Mouse (Mus musculus) right cerebral cortex, postnatal 36 days (tissue): ENCODE data around the gene Lamb3.
"Not testable (repeated sequence)": the region's sequence is repeated elsewhere in the genome, so short reads cannot be mapped to it uniquely, and the experiment has no call there.

ENCODE experiments used
- DNase-seq, 2 experiments: peaks; one replicate each; pipeline ENCODE4 v3.0.0; 2022; ENCODE audit warnings: low spot score in 2 of 2, mixed read lengths in 1 of 2

Lamb3 gene

GRCm38 (mm10) chr1:193244235-193244634 is 36.7 kb downstream of the Lamb3 start:
- no peak for DNase-seq

DNA sequence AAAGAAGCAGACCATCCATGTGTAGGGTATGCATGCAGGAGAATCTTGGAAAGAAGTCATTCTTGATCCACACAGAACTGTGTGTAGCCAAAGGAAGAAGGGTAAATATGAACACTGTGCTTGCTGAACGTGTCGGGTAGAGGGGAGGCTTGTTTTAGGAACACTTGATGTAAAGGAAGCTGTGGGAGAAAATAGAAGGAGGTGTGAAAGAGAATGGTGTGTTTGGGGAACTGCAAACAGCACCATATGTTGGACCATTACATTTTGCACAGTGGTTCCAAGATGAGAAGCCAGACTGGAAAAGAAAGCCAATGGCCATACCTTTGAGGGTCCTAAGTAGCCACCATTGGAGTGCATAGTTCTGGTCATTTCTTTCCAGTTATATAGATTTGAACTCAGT is 42.5 kb downstream of the Lamb3 start:
- peak in 1 of 2 experiments; percentile 40 for DNase-seq

DNA sequence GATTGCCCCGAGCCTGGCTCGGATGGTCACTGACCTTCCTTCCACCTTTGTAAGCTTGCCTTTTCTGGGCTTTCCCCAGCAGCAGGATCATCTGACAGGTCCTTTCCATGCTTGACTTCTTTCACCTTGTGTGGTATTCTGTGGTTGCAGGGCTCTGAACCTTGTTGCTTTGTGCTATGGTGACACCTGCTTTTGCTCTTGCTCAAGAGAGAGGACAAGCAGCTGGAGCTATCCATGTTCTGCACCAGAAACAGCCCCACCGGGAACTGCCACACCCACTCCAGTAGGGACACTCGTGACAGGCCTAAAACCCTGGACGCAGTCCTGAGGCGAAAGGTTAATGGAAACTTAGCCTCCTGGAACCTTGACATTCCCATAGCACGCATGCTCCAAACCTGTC is 43.9 kb downstream of the Lamb3 start:
- DNase-seq: no peak

DNA sequence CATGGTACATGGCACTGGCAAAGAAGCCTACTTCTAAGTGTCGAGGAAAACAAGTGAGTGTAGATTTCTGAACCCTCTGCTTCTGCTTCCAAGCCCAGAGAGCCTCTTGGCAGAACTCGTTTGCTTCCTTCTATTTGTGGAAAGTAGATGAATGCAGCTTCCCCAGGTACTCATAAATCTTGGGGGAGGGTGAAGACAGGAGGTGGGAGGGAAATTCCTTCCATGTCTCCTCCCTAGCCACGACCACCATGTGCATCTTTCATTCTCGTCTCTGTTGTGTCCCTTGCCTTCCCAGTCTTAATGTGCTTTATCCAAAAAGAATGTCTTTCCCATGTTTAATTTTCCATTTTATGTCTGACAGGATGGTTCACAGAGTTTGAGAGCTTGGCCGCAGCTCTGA is 45.1 kb downstream of the Lamb3 start:
- DNase-seq: no peak

DNA sequence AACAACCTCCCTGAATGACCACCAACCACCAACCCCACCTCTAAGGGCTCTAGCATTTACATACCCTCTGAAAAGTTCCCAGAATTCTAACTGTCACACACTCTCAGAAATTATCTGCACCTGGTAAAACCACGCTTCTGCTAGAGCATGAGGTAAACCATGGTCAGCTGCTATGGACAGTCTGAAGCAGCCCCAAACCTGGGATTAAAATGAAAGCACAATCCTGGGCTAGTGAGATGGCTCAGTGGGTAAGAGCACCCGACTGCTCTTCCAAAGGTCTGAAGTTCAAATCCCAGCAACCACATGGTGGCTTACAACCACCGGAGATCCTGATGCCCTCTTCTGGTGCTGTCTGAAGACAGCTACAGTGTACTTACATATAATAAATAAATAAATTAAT is 46.4 kb downstream of the Lamb3 start:
- not testable (repeated sequence) for DNase-seq

- no peak for DNase-seq
Observed at GRCm38 (mm10) chr1:193255032-193255431, 47.5 kb downstream of the Lamb3 start.

DNA sequence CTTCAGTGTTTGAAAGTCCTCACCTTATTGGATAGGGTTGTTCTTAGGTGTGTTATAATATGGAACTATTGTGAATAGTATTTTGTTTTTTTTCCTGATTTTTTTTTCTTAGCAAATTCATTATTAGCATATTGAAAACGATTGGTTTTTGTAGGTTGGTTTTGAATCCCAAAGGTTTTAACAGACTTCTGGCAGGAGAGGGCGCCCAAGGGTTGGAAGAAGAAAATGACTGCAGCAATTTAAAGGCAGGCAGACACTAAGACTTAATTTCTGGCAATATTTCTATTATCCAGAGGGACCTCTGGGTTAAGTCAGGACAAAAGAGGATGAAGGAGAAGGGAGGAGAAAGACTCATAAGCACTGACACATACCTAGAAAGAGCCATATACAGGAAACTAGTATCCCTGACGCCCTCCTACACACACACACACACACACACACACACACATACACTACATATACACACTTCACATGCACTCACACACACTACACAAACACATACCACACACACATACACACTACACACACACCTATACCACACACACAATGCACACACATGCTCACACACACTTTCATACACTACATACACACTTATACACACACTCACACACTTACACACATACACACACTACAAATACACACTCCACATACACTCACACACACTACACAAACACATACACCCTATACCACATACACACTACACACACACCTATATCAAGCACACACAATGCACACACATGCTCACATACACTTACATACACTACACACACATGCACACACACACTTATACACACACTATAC is 48.2 kb downstream of the Lamb3 start:
- peak in 1 of 2 experiments; percentile 49 for DNase-seq

- no peak for DNase-seq
Observed at GRCm38 (mm10) chr1:193256289-193256577, 48.7 kb downstream of the Lamb3 start.

DNA sequence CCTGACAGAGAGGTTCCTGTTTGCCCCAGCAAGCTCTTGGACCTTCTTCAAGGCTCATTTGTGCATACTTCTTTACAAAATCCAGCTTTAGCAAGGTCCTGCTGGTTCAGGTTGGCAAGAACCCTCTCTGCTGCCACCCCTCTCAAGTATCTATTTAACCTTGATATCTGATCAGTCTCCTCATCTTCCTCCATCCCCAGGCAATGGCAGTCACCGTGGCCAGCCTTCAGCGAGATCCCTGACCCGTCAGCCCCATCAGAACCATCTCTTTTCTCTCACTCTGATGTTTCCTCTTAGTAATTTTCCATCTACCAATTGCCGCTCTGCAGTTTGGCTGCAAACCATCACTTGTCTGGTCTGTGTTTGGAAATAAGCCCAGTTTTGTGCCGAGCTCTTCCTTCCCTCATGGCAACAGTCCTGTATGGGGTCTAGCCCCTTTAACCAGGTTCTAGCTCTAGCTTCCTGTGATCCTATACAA is 49.2 kb downstream of the Lamb3 start:
- no peak for DNase-seq

DNA sequence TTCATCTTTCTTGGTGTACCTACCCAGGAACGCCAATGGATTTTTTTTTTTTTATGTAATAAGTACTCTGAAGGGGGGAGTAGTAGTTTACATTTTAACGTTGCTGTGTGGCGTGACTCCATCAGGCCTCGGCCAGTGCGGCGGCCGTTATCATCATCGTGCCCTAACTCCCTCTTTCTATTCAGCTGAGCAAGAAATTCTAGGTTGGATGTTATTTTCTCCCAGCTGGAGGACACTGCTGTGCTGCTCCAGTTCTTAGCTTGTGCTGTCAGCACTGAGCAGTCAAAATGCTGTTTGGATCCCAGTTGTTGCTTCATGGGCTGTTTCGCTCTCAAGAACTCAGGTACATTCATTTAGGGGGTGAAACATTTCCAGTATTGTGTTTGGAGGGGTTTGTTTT is 52.1 kb downstream of the Lamb3 start:
- DNase-seq: no peak

- DNase-seq: no peak
Observed at GRCm38 (mm10) chr1:193261897-193262548, 54.5 kb downstream of the Lamb3 start.

DNA sequence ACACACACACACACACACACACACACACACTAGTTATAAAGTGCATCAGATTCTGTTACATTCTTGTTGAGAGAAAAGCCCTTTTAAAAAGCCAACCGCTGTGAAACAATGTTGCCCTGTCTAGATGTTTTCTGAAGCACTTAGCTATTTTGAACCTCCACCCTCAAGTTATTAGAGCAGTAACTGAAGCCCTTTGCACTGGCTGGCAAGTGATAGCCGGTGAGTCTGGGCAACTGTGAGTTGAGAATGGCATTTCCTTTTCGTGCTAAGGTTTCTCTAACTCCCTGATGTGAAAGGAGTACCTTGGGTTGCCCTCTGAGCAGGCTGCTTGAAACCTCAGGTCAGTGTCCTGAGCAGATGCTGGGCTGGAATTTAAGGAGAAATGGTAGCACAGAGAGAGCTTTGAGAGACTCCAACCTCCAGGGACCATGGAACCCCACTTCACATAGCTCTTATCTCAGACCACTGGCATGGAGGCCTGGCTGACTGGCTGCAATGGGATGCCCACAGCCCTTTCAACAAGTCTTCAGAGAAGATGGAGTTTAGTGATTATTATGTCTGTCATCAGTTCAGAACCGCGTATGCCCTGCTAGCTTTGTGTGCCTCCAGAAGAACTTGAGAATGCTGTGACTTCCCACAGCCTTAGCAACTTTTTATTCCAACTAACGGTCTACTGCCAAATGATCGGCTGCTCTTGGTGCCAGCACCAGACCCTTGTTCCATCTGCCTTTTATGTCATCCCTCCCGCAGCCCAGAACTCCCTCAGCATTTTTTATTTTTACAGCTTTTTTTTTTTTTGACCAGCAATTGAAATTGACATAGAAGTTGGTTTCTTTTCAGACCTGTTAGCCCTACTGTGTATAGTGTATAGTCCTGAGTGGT is 55.8 kb downstream of the Lamb3 start:
- DNase-seq: no peak

GRCm38 (mm10) chr1:193263955-193264598 is 56.6 kb downstream of the Lamb3 start, which contains the start of gene Hsd11b1:
TSS of gene Hsd11b1 (minus strand) at chr1:193264075.
- DNase-seq: no peak

DNA sequence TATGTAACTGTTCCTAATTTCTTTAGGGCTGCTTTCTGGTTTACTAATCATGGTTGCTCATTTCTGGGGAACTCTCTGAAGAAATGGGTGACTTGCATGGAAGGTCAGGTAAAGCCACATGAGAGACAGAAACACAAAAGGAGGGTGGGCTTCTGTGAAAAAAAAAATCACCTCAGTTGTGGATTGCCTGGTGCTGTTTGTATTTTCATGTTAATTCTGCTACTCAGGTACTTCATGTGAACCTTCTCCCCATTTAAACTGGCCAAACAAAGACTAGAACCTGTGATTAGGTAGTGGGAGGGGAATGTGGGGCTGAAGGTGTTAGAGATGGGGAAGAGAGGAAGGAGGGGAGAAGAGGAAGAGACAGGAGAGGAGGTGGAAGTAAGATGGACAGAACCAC is 58.2 kb downstream of the Lamb3 start:
- DNase-seq: no peak

- no peak for DNase-seq
Observed at GRCm38 (mm10) chr1:193270965-193271763, 63.7 kb downstream of the Lamb3 start.

DNA sequence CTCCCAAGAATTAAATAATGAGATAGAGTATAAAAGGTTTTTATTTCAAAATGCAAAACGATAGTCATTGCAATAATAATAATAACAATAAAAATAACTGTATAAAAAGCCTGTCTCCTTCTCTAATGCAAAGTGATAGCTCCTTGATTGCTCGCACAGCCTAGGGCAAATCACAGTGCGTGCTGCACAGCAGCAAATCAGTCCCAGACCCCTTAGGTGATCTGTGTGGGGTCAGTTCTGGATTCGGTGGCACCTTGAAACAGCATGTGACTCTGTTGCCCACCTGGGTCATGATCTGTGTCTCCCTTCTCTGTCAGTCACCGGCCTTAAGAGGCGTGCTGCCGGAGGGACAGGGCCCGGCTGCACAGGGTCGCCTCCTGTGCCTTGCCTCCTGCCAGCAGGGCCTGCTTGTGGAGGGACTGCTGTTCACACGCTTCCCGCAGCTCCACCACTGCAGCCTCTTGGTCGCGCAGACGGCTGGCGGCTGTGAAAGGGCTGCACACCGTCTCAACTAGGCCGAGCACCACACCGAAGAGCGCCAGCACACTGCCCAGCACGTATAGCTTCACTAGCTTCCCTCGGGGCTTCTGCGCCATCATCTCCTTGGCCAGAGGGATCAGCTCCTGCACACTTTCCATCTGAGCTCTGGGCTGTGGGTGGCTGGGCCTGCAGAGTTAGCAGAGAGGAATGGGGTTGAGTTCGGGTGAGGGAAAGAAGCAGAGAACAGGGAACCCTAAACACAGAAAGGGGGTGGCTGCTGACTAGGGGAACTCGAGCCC is 64.8 kb downstream of the Lamb3 start:
- DNase-seq: no peak

- DNase-seq: peak; percentile 32 to 41
Observed at GRCm38 (mm10) chr1:193272916-193273601, 65.6 kb downstream of the Lamb3 start, which contains the start of gene G0s2. TSS of gene G0s2 (minus strand) at chr1:193273217.

DNA sequence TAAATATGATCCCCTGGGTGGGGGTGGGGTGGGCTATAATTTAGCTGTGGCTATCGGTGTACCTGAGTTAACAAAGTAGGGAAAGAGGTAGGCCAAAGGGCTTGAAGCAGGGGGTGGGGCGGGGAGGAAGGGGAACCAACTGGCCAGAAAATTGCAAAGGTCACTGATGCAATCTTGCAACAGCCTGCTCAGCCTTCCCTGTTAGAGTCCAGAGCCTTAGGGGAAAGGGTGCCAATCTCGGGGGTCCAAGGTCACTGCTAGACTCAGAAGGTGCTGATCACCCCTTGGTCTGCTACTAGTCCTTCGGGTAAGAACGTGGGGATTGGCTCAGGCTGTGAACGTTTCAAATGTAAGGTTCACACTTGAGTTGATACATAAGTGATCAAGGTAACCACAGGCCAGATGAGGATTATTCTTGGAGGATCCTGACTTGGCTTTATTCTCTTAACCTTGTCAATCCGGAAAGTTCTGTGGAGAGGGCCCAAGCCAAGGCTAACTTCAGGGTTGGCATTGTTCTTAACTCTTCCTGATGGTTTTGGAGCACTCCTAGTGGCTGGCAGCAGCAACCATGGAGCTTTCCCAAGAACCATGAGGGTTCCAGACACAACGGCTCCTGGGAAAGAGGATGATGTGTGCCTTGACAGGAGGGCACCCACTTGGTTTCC is 67.0 kb downstream of the Lamb3 start:
- no peak for DNase-seq
